Mouse (Mus musculus) gastrocnemius, postnatal 14 days (tissue): ENCODE data around the gene Madd. TPM values are rescaled to one million over a fixed set of nuclear protein-coding genes. Genes with fewer than 3 reads are reported as not detected.

Source experiments
- DNase-seq: peaks from one replicate; pipeline ENCODE4 v3.0.0; 2021; ENCODE audit warnings: mixed read lengths
- intact Hi-C: fragments of 180-260 bp; cut with DNase I; formaldehyde crosslinking; loops from one replicate; pipeline ENCODE4 v1.15.1; 2025; ENCODE audit warnings: low total_unique reads
- total RNA-seq, 2 experiments: library from RNA; stranded (reverse); gene quantifications; 2 replicates each; pipeline ENCODE4 v1.2.3; 2021

Madd gene
- total RNA-seq, 2 experiments from 2014 or later = 5.0 to 5.9 TPM

DNA sequence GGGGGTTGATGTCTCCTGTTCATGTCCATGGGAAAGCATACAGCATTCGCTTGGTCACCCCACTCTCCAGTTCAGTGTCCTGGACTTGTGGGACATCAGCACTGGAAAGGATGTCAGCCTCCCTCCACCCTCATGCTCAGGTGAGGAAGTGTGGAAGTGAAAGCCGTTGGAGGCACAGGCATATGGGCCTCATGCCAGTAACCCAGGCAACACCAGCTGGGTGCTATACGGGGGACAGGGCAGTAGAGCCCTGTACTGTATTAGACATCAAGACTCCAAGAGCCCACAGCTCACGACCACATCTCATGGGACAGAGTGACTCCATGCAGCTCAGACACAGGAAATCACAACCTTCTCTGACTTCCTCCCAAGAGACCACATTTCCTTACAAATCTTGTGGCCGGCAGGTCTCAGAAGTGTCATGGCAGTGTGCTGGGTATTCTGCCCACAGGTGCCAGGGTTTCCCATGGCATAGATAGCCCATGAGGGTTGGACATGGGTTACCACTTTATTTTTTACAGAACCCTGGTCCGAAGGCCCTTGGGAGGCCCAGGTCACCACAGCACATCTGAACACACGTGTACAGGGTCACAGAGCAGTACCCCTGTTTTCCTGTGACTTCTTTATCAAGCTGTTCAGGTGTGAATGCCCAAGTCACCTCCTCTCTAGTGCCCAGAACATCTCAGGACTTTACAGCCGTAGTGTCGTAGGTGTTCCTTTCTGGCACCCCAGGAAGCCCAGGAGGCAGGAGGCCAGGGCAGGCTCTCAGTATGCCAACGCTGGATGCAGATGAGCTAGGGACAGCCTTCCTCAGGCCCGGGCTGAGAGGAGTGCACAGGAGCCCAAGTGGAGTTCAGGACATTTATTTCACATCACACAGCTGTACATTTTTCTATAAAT lies 46.9 kb downstream of the Madd start:
- DNase-seq = no peak
- intact Hi-C loops = no loop called here

DNA sequence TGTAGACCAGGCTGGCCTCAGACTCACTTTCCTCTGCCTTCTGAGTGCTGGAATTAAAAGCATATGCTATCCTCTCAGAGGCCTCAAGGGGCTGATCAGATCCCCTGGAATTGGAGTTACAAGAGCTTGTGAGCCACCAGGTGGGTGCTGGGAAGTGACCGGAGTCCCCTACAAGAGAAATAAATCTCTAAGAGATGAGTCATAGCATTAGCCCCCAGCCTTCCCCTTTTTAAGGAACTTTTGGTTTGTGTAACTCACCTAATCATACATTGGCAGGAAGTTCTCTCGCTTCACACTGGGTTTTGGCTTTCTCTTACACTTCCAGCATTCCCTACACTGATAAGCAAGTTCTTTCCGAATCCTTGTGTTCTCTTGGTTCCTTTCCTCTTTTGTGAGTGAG lies 51.6 kb downstream of the Madd start:
- intact Hi-C loops = no loop called here
- DNase-seq = no peak

DNA sequence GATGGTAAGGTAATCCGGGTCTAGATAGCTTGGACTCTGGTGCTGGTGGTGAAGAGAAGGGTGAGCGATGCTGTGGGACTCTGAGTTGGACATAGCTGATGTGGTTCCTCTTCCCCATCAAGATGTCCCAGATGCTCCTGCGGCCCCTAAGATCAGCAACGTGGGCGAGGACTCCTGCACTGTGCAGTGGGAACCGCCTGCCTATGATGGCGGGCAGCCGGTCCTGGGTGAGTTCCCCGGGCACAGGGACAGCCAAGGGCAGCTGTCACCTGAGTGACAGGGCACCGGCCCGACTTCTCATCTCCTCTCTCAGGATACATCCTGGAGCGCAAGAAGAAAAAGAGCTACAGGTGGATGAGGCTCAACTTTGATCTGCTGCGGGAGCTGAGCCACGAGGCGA lies 52.4 kb downstream of the Madd start:
- intact Hi-C loops = no loop called here
- no peak for DNase-seq

DNA sequence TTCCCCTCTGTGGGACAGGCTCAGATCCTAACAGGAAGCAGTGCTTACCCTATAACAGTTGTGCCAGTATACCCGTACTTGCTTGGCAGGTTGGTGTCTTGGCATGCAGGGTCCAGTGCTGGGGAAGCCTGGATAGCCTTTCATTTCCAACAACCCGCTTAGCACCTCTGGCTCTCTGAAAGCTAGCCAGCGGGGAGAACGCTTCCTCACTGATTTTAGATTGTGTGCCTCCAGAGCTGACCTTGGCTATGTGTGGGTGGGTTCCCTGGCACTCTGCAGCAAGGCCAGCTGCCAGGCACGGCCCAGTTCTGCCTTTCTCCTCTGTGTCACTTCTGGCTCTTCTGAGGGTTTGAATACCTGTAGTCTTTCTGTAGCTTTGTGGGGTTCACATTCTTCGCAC lies 53.5 kb downstream of the Madd start:
- DNase-seq = peak; percentile 25
- intact Hi-C loops = no loop called here

DNA sequence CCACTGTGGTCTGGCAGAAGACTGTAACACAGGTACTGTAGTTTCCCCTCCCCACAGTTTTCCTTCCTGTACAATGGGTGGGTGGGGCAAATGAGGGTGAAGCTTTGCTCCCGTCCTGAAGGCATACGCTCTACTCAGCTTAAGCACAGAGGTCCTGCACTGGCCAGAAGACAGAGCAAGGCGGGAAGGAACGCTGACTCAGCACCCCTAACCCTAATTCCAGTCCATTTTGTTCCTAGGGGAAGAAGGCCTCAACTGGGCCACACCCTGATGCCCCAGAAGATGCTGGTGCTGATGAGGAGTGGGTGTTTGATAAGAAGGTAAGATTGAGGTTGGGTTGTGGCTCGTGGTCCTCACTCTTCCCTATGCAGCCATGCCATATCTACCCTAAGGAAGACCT lies 54.9 kb downstream of the Madd start:
- intact Hi-C loops = no loop called here
- no peak for DNase-seq

DNA sequence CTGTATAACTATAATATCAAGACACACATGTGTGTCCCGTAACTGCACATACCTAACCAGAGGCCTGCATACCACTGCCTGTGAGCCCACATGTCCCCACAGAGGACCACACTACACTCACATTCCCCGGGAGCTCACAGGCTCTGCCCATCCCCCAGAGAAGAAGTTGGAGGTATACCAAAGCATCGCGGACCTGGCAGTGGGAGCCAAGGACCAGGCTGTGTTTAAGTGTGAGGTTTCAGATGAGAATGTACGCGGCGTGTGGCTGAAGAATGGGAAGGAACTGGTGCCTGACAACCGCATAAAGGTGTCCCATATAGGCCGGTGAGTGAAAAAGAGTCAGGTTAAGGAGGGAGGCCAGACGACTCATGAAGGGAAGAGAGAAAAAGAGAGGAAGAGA lies 58.5 kb downstream of the Madd start:
- no peak for DNase-seq
- intact Hi-C loops = no loop called here

DNA sequence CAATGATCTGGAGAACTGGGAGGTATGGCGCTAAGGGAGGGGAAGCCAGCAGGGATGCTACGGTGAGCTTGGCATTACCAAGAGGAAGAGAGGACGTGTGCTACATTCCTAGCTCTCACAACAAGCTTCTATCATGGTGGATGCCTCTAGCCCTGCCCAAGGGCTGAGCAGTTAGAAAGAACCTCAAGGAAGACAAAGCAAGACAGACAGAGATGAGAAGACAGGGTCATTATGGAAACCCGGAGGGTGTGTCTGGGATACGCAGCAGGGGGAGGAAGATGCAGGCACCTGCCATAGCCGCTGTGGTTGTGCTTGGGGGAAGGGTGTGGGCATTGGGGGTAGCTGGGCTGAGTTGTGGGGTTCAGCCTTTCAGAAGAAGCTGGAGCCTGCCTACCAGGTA lies 60.1 kb downstream of the Madd start:
- DNase-seq = no peak
- intact Hi-C loops = no loop called here

DNA sequence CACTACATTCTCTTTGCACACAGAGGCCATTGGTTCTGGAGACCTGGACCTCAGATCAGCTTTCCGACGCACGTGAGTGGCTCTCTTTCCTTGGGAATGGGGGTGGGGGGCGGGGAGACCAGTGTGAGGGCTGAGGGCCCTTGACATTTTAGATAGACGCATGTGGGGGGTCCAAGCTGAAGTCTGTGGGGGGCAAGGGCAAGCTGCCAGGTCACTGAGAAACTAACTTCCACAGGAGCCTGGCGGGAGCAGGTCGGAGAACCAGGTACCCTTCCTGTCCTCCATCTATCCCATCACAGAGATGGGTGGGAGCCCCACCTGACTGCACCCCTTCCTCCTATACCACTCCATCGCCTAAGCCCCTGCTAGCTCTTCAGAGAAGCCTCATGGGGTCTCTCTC lies 62.1 kb downstream of the Madd start:
- intact Hi-C loops = no loop called here
- DNase-seq = no peak

DNA sequence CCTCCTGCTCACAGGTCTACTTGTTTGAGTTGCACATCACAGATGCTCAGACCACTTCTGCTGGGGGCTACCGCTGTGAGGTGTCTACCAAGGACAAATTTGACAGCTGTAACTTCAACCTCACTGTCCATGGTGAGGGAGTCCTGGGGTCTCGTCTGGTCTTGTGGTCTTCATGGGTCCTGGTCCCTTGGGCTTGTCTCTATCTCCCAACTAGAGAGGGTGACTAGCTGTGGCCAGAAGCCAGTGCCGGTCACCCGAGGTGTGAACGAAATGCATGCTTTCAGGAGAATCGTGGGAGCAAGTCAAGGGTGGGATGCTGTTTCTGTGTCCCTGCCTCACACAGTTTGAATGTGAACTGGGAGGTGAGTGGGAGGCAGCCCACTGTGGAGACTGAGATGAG lies 62.6 kb downstream of the Madd start:
- no peak for DNase-seq
- intact Hi-C loops = no loop called here

DNA sequence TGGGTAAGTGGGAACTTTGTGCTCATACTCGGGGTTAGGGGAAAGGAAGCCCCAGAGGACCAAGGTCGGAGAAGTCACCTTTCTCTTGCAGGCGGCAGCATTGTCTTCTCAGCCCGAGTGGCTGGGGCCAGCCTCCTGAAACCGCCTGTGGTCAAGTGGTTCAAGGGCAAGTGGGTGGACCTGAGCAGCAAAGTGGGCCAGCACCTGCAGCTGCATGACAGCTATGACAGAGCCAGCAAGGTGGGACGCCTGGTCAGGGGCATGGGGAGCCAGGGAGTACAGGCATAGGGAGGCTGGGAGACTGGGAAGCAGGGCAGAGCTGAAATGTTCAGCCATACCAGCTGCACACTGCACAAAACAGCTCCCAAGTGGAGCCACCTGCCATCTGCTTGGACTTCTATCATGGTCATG lies 63.4 kb downstream of the Madd start:
- no peak for DNase-seq
- intact Hi-C loops = no loop called here

DNA sequence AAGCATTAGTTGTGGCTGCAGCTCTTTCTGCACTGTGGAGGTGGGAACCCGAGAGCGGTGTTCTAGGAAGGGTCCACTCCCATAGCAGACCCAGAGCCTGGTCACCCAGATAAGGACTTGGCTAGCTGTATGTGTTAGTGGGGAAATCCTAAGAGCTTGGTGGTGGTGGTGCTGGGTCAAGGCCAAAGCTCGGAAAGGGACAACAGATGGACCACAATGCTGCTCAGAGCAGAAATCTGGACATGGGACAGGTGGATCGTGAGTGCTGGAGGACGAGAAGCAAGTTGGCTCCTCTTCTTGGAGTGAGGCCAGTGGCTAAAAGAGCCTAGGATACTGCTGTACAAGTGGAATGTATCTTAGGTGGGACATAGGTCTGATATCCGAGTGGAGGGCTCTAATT lies 64.1 kb downstream of the Madd start:
- no peak for DNase-seq
- intact Hi-C loops = loop anchor here (5.0 kb wide), 1 partner anchor 73 kb away; no protein-coding TSS in a partner anchor

DNA sequence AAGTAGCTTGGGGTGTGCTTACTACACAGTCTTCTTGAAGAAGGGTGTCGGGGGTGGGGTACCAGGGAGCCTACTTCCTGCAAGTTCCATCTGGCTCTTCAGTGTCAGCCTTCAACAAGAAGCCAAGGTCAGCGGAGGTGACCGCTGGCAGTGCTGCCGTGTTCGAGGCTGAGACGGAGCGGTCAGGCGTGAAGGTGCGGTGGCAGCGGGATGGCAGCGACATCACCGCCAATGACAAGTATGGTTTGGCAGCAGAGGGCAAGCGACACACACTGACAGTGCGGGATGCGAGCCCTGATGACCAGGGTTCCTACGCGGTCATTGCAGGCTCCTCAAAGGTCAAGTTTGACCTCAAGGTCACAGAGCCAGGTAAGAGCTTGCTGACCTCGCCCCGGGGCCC lies 64.6 kb downstream of the Madd start:
- DNase-seq = no peak
- intact Hi-C loops = loop anchor here (5.0 kb wide), 1 partner anchor 73 kb away; no protein-coding TSS in a partner anchor

DNA sequence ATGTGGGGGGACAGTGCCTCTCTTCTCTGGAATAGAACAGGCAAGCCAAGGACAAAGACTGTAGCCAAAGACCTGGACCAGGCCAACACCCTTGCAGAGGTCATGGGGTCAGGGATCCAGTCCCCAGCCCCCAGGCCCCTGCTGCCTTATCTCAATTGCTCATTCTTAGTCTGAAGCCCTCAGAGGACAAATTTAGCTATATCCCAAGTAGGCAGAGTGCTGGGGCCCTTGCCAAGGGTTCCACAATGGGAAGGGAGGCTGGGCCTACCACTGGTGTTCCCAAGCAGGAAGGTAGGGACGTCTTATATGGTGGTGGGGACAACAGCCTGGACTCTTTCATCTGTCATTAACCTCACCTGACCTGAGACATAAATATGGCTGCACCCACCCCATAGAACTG lies 65.0 kb downstream of the Madd start:
- intact Hi-C loops = loop anchor here (5.0 kb wide), 1 partner anchor 74 kb away; no protein-coding TSS in a partner anchor
- DNase-seq = no peak

DNA sequence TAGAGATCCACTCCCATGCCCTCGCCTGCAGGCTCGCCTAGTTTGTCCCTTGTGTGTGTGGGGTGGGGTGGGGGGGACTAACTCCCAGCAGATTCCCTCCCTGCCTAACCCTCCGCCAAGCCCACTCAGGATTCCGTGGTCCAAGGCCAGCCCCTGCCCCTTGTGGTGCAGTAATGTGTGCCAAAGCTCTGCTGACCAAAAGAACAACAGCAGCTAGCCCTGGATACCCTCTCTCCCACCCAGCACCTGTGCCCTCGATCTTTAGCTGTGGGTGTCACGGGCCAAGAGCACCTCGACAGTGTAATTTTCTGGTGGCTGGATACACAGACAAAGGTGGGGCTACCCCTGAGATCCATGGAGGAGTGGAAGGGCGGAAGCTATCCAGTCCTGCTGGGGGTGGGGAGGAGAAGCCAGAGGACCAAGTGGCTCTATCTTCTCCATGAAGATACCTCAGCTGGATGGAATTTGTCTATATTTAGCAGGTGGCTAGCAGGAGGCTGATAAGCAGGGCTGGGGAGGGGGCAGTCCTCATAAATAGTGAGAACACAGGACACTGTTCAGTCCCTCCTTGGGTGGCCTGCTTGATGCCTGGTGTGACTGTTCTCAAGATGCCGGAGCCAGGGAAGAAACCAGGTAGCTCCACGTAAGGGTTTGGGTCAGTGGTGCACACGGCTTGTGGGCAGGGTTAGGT lies 65.9 kb downstream of the Madd start, which contains the start of gene Mybpc3:
Gene Mybpc3, plus strand, starts transcription at position 560 of the 691 bp plus-strand sequence.
- intact Hi-C loops = loop anchor here (5.0 kb wide), 1 partner anchor 75 kb away; no protein-coding TSS in a partner anchor
- DNase-seq = no peak

DNA sequence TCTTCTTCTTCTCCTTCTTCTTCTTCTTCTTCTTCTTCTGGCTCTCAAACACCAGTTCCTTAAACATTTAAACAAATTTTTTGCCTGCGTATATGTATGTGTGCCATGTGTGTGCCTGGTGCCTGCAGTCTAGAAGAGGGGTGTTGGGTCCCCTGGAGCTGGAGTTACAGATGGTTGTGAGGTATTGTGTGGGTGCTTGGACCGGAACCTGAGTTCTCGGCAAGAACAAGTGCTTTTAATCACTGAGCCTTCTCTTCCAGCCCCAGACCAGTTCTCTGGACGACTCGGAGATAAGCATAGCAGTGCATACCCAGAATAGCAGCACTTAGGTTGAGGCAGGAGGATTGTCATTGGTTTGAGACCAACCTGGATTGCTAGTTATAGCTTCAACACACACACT lies 66.8 kb downstream of the Madd start:
- intact Hi-C loops = loop anchor here (5.0 kb wide), 1 partner anchor 75 kb away; no protein-coding TSS in a partner anchor
- DNase-seq = no peak

DNA sequence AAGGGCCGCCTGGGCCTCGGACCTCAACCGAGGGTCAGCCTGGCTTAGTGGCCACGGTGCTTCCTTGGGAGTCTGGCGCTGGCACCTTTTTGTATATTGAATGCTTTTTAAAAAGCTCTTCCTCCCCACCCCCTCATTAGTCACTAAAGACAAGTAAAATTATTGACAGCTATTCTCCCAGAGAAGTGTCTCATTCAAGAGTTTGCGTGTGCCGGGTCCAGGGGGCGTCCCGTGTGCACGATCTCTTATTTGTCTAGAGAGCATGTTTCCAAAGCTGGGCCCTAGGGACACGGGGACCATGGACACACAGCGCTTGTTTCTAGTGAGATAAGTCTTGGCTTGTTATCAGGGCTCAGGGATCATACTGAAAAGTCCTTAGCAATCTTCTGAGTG lies 68.1 kb downstream of the Madd start:
- intact Hi-C loops = loop anchor here (5.0 kb wide), 1 partner anchor 77 kb away; no protein-coding TSS in a partner anchor
- no peak for DNase-seq

DNA sequence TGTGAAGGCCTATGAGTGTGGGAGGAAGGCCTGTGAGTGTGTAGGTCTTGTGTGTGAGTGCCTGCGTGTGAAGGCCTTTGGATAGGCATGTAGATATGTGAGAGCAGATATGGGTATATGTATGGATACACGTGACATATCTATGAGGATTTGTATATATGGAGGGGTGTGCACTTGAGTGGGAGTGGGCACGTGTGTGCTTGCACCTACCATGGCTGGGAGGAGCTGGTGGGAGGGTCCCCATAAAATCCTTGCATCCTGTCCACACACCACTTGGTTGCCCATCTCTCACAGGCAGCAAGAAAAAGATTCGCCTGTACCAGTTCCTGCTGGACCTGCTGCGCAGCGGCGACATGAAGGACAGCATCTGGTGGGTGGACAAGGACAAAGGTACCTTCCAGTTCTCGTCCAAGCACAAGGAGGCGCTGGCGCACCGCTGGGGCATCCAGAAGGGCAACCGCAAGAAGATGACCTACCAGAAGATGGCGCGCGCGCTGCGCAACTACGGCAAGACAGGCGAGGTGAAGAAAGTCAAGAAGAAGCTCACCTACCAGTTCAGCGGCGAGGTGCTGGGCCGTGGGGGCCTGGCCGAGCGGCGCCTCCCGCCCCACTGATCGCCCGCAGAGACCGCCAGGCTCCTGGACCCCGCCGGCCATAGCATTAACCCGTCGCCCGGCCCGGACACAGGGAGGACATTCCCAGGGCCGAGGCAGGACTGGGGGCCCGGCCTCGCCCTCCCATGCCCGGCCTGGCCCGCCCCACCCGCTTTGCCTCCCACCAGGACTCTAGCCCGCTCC lies 68.7 kb downstream of the Madd start:
- intact Hi-C loops = loop anchor here (5.0 kb wide), 1 partner anchor 77 kb away; no protein-coding TSS in a partner anchor
- DNase-seq = peak; percentile 95

DNA sequence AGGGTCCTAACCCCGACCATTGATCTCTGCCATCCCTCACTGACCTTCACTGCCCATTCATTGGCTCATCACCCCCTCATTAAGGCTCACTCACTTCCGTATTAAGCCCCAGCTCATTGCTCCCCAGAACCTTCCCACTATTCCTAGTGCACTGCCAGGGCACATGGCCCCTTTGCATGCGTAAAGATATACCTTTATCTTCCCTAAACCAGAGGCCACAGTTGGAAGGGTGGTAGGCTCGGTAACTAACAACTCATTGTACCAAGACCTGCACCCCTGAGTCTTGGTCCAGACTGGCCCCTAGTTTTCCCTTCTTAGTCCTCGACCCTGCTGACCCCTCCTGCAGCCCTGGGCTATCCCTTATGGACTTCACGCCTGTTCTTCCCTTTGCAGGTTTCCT lies 69.8 kb downstream of the Madd start:
- DNase-seq = no peak
- intact Hi-C loops = no loop called here

DNA sequence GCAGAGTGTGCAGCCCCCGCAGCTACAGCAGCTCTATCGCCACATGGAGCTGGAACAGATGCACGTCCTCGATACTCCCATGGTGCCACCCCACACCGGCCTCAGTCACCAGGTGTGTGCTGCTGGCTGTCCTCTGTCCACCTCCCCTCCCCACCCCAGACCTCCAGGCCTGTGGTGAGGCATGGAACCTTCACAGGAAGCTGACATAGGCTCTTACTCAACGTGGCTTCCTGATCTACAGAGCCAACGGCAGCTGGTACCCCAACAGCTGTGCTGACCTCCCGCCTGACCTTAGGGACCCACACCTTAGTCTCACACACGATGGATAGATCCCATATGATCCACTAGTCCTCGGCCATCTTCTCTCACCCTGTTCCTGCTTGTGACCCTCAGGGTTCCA lies 70.3 kb downstream of the Madd start:
- DNase-seq = no peak
- intact Hi-C loops = no loop called here

DNA sequence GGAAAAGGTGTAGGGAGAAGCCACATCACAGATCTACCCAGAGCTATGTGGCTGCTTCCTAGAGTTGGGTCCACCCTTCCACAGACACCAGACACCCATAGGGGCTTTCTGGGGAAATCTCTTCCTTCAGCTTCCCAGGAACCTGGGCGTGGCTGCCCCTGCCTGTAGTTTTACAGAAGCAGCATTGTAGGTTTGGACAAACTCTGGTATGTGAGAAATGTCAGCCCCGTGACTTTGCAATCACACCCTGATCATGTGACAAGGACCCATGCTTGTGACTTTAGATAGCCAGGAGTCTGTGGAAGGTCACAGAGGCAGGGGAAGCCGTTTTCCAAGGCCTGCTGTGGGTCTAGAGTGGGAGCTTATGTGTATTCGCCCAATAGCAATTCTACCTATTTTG lies 71.1 kb downstream of the Madd start:
- no peak for DNase-seq
- intact Hi-C loops = no loop called here
